Mouse (Mus musculus) liver, postnatal 0 days (tissue): ENCODE data around the gene Camta1. TPM values are rescaled to one million over a fixed set of nuclear protein-coding genes. Genes with fewer than 3 reads are reported as not detected.

Experiments
- ATAC-seq: fragments of 200-750 bp; cut with Nextera tagmentation; 2 replicates; pipeline ENCODE4 v1.8.0; 2017; ENCODE audit warnings: mild to moderate bottlenecking, moderate library complexity
- DNase-seq: peaks from one replicate; pipeline ENCODE4 v3.0.0-alpha.2; 2016
- H3K27ac ChIP-seq: fragments of 300-500 bp; sonication (generic); 2 replicates; pipeline ENCODE4 v1.5.1; 2014; ENCODE audit warnings: antibody characterized with exemption, moderate library complexity, mild to moderate bottlenecking, low read depth
- H3K27me3 ChIP-seq: fragments of 300-500 bp; sonication (generic); 2 replicates; pipeline ENCODE4 v1.6.1; 2014; ENCODE audit warnings: low read length, control low read depth, mixed read lengths; ENCODE audit not compliant: insufficient read depth
- H3K36me3 ChIP-seq: fragments of 300-500 bp; sonication (generic); replicated peaks from 2 replicates; pipeline ENCODE4 v1.6.1; 2014; ENCODE audit warnings: mild to moderate bottlenecking, control low read depth, low read length, moderate library complexity, mixed read lengths; ENCODE audit not compliant: insufficient read depth
- H3K4me1 ChIP-seq: fragments of 300-500 bp; sonication (generic); 2 replicates; pipeline ENCODE4 v1.6.1; 2014; ENCODE audit warnings: antibody characterized with exemption, mild to moderate bottlenecking, control low read depth; ENCODE audit not compliant: insufficient read depth
- H3K4me2 ChIP-seq: fragments of 300-500 bp; sonication (generic); 2 replicates; pipeline ENCODE4 v1.6.1; 2014; ENCODE audit warnings: low read depth, mild to moderate bottlenecking, low read length, moderate library complexity, mixed read lengths
- H3K4me3 ChIP-seq: fragments of 300-500 bp; sonication (generic); 2 replicates; pipeline ENCODE4 v1.5.1; 2014; ENCODE audit warnings: low read depth, low read length
- H3K9ac ChIP-seq: fragments of 300-500 bp; sonication (generic); replicated peaks from 2 replicates; pipeline ENCODE4 v1.6.1; 2014; ENCODE audit warnings: mild to moderate bottlenecking, moderate library complexity
- H3K9me3 ChIP-seq: fragments of 300-500 bp; sonication (generic); 2 replicates; pipeline ENCODE4 v1.6.1; 2016; ENCODE audit warnings: mild to moderate bottlenecking, control low read depth, low read length, mixed read lengths
- CTCF ChIP-seq: sonication (generic); IDR thresholded peaks from 2 replicates; pipeline ENCODE4 v1.5.1; 2016; ENCODE audit warnings: antibody characterized with exemption, low read depth
- EP300 ChIP-seq: IDR thresholded peaks from 2 replicates; pipeline ENCODE4 v1.6.1; 2016; ENCODE audit warnings: antibody characterized with exemption, low read depth, mild to moderate bottlenecking
- WGBS: fragments of 180-500 bp; shearing (Covaris S2); extraction: QIAGEN DNeasy Blood & Tissue Kit; methylation state at CpG from one replicate; pipeline ENCODE4 v1.1.7; 2014; ENCODE audit not compliant: insufficient replicate concordance; 5-methylcytosine and 5-hydroxymethylcytosine counted together
- polyA plus RNA-seq: library from polyadenylated mRNA; unstranded; fragments of >200 nt; fragmentation: Nextera tagmentation; extraction: Ambion mirVana; gene quantifications from 2 replicates; pipeline ENCODE4 v1.2.1, GENCODE M21; 2015

Gene Camta1
- polyA plus RNA-seq, 1 experiment from 2014 or later, result 48.3 TPM

DNA sequence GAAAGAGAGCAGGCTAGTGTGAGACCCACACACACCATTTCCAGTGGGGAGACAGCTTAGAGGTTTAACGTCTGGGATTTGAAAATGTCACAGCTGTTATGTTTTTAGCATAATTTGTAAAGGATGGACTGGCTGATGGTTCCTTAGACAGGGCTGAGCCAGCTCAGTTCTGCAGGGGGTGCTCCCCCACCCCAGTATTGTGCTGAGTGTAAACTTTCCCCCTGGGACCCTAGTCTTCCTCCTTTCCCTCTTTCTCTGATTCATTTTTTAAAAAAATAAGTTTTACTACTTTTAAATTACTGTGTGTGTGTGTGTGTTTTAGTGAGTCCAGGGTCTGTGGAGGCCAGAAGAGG is 904.6 kb downstream of the Camta1 start:
- Histone ChIP-seq H3K4me2 (no peak overlapping the region), H3K4me3 (no peak overlapping the region), H3K9ac (no peak overlapping the region), H3K9me3 (no peaks in the 10 kb centered on the region), H3K27ac (no peak overlapping the region), H3K27me3 (no peaks in the 10 kb centered on the region), H3K36me3 (no peaks in the 10 kb centered on the region), H3K4me1 (no peaks in the 10 kb centered on the region)
- ATAC-seq (no peak), DNase-seq (no peak)
- TF ChIP-seq CTCF (no peak), EP300 (no peak)
- whole genome bisulfite sequencing, result 54% methylated on average over 1 of the region's 1 CpGs

DNA sequence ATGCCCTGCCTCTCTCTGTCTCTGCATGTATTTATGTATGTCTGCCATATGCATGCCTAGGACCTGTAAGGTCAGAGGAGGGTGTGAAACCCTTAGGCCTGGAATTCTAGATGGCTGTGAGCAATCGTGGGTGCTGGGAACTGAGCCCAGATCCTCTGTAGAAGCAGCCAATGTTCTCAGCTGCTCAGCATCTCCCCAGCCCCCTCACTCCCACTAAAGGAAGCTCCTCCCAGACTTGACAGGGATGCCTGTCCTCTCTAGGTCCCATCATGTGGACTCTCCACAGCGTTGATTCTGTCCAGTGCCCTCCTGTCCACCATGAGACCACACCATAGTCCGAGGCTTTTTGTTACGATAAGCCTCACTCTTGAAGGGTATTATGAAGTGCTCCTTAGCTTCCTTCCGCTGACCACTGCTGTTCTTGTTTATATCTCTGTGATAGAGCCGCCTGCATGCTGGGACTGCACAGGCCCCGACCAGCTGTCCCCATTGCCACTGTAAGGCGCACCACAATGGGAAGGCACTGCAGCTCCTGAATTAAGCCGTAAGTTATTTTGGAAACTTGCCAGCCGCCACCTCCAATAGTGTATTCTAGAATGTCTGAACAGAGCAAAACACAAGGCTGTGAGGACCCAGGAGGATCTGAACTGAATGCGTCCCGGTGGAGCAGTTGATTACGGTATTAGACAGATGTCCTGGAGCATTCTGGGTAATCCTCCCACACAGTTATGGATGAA is 905.1 kb downstream of the Camta1 start:
- 77% methylated on average over 13 of the region's 13 CpGs for WGBS
- H3K9me3 ChIP-seq, result no peaks in the 10 kb centered on the region
- no peak overlapping the region for H3K4me2 ChIP-seq
- H3K27ac ChIP-seq, result no peak overlapping the region
- H3K4me3 ChIP-seq, result no peak overlapping the region
- no peak for TF ChIP-seq CTCF
- TF ChIP-seq EP300, result no peak
- DNase-seq, result no peak
- no peaks in the 10 kb centered on the region for H3K4me1 ChIP-seq
- H3K36me3 ChIP-seq, result no peaks in the 10 kb centered on the region
- ATAC-seq, result no peak
- no peak overlapping the region for H3K9ac ChIP-seq
- no peaks in the 10 kb centered on the region for H3K27me3 ChIP-seq

DNA sequence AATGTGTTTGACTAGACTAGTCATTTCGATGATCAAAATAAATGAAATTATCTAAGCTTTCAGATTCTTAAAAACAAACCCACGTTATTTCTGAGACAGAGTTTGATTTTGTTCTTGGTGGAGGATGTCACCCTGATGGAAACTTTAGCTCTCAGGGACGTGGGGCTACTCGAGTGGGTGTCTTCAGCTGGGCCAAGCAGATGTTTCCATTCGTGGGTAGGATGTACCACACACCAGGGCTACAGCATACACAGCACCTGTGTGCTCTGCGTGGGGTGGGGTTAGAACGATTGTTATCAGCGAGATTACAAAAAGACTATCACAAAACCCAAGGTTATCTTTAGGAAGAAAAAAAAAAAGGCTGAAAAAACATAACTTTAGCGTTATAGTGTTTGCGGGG is 910.7 kb downstream of the Camta1 start:
- Histone ChIP-seq H3K4me3 (no peak overlapping the region), H3K9me3 (no peaks in the 10 kb centered on the region), H3K4me1 (no peaks in the 10 kb centered on the region), H3K4me2 (no peak overlapping the region), H3K9ac (no peak overlapping the region), H3K27me3 (no peaks in the 10 kb centered on the region), H3K36me3 (no peaks in the 10 kb centered on the region), H3K27ac (no peak overlapping the region)
- WGBS, result 66% methylated on average over 10 of the region's 10 CpGs
- ATAC-seq (no peak), DNase-seq (no peak)
- TF ChIP-seq EP300 (no peak), CTCF (no peak)

- Histone ChIP-seq H3K4me3 (no peak overlapping the region), H3K36me3 (no peaks in the 10 kb centered on the region), H3K27ac (no peak overlapping the region), H3K9ac (no peak overlapping the region), H3K9me3 (no peaks in the 10 kb centered on the region), H3K4me2 (no peak overlapping the region), H3K27me3 (no peaks in the 10 kb centered on the region), H3K4me1 (no peaks in the 10 kb centered on the region)
- 88% methylated on average over 7 of the region's 7 CpGs for WGBS
- ATAC-seq, result no peak
- TF ChIP-seq CTCF (no peak), EP300 (no peak)
- no peak for DNase-seq
Measured at GRCm38 (mm10) chr4:150944707-150945106, 917.0 kb downstream of the Camta1 start.

GRCm38 (mm10) chr4:150939991-150940651 is 921.6 kb downstream of the Camta1 start:
- 65% methylated on average over 13 of the region's 13 CpGs for WGBS

GRCm38 (mm10) chr4:150938063-150938452 is 923.6 kb downstream of the Camta1 start:
- ATAC-seq (no peak), DNase-seq (no peak)
- Histone ChIP-seq H3K27ac (no peak overlapping the region), H3K4me3 (no peak overlapping the region), H3K27me3 (no peaks in the 10 kb centered on the region), H3K9ac (no peak overlapping the region), H3K36me3 (no peaks in the 10 kb centered on the region), H3K4me1 (0 out of 2 replicates have a peak, but pooled peaks cover 3% of the 10 kb centered on the region), H3K9me3 (no peaks in the 10 kb centered on the region), H3K4me2 (peak overlapping the region; percentile 9; the same call in 1 of the 2 replicates)
- 24% methylated on average over 14 of the region's 14 CpGs for WGBS
- no peak for TF ChIP-seq EP300
- TF ChIP-seq CTCF, result no peak

More at GRCm38 (mm10) chr4:150939991-150940651, 921.6 kb downstream of the Camta1 start:
- Histone ChIP-seq H3K36me3 (no peaks in the 10 kb centered on the region), H3K9me3 (no peaks in the 10 kb centered on the region), H3K4me1 (0 out of 2 replicates have a peak, but pooled peaks cover 3% of the 10 kb centered on the region), H3K4me2 (no peak overlapping the region), H3K4me3 (no peak overlapping the region), H3K27me3 (no peaks in the 10 kb centered on the region), H3K27ac (no peak overlapping the region), H3K9ac (no peak overlapping the region)
- ATAC-seq (no peak), DNase-seq (no peak)
- TF ChIP-seq EP300 (no peak), CTCF (no peak)
